Mouse (Mus musculus) neural tube, embryonic 13.5 days (tissue): ENCODE results near the gene Casp9. TPM values are rescaled to one million over a fixed set of nuclear protein-coding genes. Genes with fewer than 3 reads are reported as not detected.

Experiments used
- ATAC-seq: fragments of 200-750 bp; cut with Nextera tagmentation; 2 replicates; pipeline ENCODE4 v1.8.0; 2017; ENCODE audit warnings: low read depth, mild to moderate bottlenecking, moderate TSS enrichment, moderate library complexity
- H3K27ac ChIP-seq: fragments of 300-500 bp; sonication (generic); replicated peaks from 2 replicates; pipeline ENCODE4 v1.5.1; 2015; ENCODE audit warnings: moderate library complexity, mild to moderate bottlenecking, inconsistent platforms
- H3K27me3 ChIP-seq: fragments of 300-500 bp; sonication (generic); 2 replicates; pipeline ENCODE4 v1.6.1; 2015; ENCODE audit warnings: mild to moderate bottlenecking, inconsistent platforms
- H3K36me3 ChIP-seq: fragments of 300-500 bp; sonication (generic); 2 replicates; pipeline ENCODE4 v1.6.1; 2015; ENCODE audit warnings: mild to moderate bottlenecking, inconsistent platforms
- H3K4me1 ChIP-seq: fragments of 300-500 bp; sonication (generic); replicated peaks from 2 replicates; pipeline ENCODE4 v1.6.1; 2015; ENCODE audit warnings: inconsistent platforms
- H3K4me2 ChIP-seq: fragments of 300-500 bp; sonication (generic); 2 replicates; pipeline ENCODE4 v1.6.1; 2015; ENCODE audit warnings: inconsistent platforms, mild to moderate bottlenecking, moderate library complexity
- H3K4me3 ChIP-seq: fragments of 300-500 bp; sonication (generic); 2 replicates; pipeline ENCODE4 v1.5.1; 2015; ENCODE audit warnings: mild to moderate bottlenecking, inconsistent platforms
- H3K9ac ChIP-seq: fragments of 300-500 bp; sonication (generic); 2 replicates; pipeline ENCODE4 v1.6.1; 2015; ENCODE audit warnings: moderate library complexity, mild to moderate bottlenecking, inconsistent platforms
- H3K9me3 ChIP-seq: fragments of 300-500 bp; sonication (generic); 2 replicates; pipeline ENCODE4 v1.6.1; 2016; ENCODE audit warnings: inconsistent platforms
- WGBS: fragments of 180-500 bp; shearing (Covaris S2); methylation state at CpG from one replicate; pipeline ENCODE4 v1.1.7; 2015; 5-methylcytosine and 5-hydroxymethylcytosine counted together
- polyA plus RNA-seq: library from polyadenylated mRNA; unstranded; fragments of >200 nt; fragmentation: Nextera tagmentation; extraction: Ambion mirVana; gene quantifications from 2 replicates; pipeline ENCODE4 v1.2.1, GENCODE M21; 2015

Casp9 gene
- polyA plus RNA-seq, 1 experiment from 2014 or later, result 19.8 TPM

DNA sequence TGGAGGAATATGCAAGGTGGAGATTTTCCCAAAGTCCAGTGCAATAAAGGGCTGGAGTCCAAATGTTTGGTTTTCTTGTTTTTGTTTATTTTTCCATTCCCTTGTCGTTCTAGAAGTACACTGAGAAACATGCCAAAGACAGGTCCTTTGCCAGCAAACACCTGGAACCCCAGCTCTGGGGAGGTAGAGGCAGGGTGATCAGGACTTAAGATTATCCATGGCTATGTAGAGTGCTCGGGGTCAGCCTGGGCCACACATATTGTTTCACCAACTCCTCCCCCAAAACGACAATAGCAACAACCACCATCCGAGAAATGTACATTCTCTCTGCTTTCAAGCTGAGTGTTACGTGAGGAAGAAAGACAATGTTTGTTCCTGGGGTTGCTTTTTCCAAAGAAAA, 32.6 kb downstream of the Casp9 start, which contains the start of gene Cela2a:
Gene Cela2a (minus strand): TSS at position 101 of the 400 bp plus-strand sequence.
- Histone ChIP-seq H3K4me2 (no peak within 1 kb of the TSS), H3K27me3 (no peaks in the 10 kb centered on the region), H3K4me1 (no peaks in the 10 kb centered on the region), H3K9ac (no peak within 1 kb of the TSS), H3K4me3 (no peak within 1 kb of the TSS), H3K9me3 (no peaks in the 10 kb centered on the region), H3K27ac (no peak within 1 kb of the TSS), H3K36me3 (no peaks in the 10 kb centered on the region)
- WGBS, result 63% methylated on average over 5 of the region's 5 CpGs
- no peak for ATAC-seq

DNA sequence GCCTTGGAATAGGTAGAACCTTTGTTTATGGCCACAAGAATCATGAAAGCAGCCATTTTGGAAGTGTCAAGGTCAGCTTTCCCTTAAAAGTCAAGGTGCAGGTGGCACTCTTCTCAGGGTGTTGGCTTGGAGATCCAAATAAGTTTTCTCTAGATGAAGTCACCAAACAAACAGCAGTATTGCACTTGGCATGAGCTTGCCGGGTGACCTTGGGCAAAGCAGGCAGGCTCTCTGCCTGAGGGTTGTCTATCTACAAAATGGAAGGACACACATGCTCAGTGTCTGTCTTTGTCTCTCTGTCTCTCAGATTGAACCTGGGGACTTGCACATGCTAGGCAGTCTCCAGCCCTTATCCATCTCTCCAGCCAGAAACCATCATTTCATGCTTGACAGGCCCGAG, 34.0 kb downstream of the Casp9 start:
- no peak overlapping the region for H3K4me3 ChIP-seq
- H3K9me3 ChIP-seq, result no peaks in the 10 kb centered on the region
- no peak for ATAC-seq
- 89% methylated on average over 2 of the region's 2 CpGs for WGBS
- no peaks in the 10 kb centered on the region for H3K36me3 ChIP-seq
- no peak overlapping the region for H3K27ac ChIP-seq
- H3K27me3 ChIP-seq, result no peaks in the 10 kb centered on the region
- no peak overlapping the region for H3K4me2 ChIP-seq
- H3K4me1 ChIP-seq, result no peaks in the 10 kb centered on the region
- no peak overlapping the region for H3K9ac ChIP-seq

DNA sequence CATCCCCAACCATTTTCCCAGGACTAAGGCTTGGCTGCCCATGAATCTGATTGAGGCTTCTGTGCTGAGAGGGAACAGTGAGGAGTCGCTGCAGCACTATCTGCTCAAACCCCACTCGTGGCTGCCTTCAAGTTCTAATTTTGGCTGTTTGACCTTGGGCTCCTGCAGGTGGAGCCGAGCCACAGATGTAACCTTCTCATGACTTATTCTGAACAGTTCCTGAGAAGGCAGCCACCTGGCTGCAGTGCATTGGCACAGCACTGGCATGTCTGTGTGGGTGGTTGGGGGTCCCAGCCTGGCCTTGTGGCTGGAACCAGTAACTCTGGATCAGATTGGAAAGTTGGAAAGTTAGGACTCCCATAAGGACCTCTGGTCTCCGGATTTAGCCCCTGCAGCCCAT, 34.8 kb downstream of the Casp9 start:
- no peaks in the 10 kb centered on the region for H3K4me1 ChIP-seq
- H3K4me2 ChIP-seq, result no peak overlapping the region
- H3K27ac ChIP-seq, result no peak overlapping the region
- H3K4me3 ChIP-seq, result no peak overlapping the region
- WGBS, result 80% methylated on average over 4 of the region's 4 CpGs
- H3K9ac ChIP-seq, result no peak overlapping the region
- no peak for ATAC-seq
- H3K36me3 ChIP-seq, result no peaks in the 10 kb centered on the region
- no peaks in the 10 kb centered on the region for H3K9me3 ChIP-seq
- H3K27me3 ChIP-seq, result no peaks in the 10 kb centered on the region

DNA sequence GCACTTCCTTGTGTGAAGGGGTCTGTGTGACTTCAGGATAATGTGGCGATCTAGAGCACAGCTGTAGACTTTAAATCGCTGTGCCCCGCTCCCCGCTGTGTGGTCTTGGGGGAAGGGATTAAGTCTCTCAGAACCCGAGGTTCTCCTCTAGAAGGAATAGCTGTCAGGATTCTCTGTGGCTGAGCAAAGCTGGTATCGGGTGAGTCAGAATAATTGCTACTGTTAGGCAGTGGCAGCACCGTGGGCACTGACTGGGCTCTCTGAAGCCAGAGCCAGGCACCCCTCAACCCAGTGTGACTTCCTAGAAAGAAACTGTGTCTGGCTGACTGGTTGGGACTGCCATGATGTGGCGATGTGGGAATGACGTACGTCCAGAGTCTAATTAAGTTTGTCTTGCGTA, 37.0 kb downstream of the Casp9 start:
- Histone ChIP-seq H3K4me3 (no peak overlapping the region), H3K9ac (no peak overlapping the region), H3K9me3 (no peaks in the 10 kb centered on the region), H3K4me1 (no peaks in the 10 kb centered on the region), H3K4me2 (no peak overlapping the region), H3K27me3 (no peaks in the 10 kb centered on the region), H3K27ac (no peak overlapping the region), H3K36me3 (no peaks in the 10 kb centered on the region)
- ATAC-seq, result no peak
- 62% methylated on average over 11 of the region's 11 CpGs for WGBS

DNA sequence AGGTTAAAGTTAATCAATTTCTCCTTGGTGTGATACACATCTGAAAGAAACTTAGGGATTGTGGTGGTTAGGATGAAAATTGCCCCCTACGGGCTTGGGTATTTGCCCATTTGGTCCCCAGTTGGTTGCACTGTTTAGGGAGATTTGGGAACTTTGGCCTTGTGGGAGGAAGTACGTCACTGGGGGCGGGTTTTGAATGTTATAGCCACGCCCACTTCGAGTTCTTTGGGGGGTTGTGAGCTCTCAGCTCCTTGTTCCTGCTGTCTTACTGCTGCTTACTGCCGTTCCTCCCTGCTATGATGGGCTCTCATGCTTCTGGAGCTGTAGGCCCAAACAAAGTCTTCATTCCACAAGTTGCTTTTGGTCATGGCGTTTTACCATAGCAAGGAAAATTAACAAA, 37.9 kb downstream of the Casp9 start:
- H3K4me3 ChIP-seq, result no peak overlapping the region
- no peak overlapping the region for H3K4me2 ChIP-seq
- no peaks in the 10 kb centered on the region for H3K27me3 ChIP-seq
- no peaks in the 10 kb centered on the region for H3K9me3 ChIP-seq
- ATAC-seq, result no peak
- no peak overlapping the region for H3K27ac ChIP-seq
- no peaks in the 10 kb centered on the region for H3K4me1 ChIP-seq
- H3K36me3 ChIP-seq, result no peaks in the 10 kb centered on the region
- H3K9ac ChIP-seq, result no peak overlapping the region
- 81% methylated on average over 7 of the region's 7 CpGs for WGBS

DNA sequence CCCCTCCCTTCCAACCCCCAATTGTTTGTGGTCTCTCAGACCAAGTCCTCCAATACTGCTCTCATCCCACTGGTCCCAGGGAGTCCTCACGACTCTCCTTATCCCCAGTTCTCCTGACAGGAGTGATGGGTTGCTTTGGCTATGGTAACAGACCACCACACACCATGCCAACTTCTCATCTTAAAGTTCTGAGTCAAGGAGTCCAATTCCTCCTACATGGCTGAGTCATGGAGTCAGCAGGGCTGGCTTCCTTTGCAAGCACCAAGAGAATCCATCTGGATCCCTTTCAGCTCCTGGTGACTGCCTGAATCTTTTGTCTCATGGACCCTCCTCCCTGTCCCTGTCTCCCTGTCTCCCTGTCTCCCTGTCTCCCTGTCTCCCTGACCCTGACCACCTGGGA, 40.5 kb downstream of the Casp9 start:
- H3K27ac ChIP-seq, result no peak overlapping the region
- ATAC-seq, result no peak
- no peak overlapping the region for H3K4me3 ChIP-seq
- no peak overlapping the region for H3K4me2 ChIP-seq
- H3K36me3 ChIP-seq, result no peaks in the 10 kb centered on the region
- no peaks in the 10 kb centered on the region for H3K27me3 ChIP-seq
- H3K4me1 ChIP-seq, result no peaks in the 10 kb centered on the region
- WGBS, result 73% methylated on average over 1 of the region's 1 CpGs
- H3K9ac ChIP-seq, result no peak overlapping the region
- no peaks in the 10 kb centered on the region for H3K9me3 ChIP-seq

DNA sequence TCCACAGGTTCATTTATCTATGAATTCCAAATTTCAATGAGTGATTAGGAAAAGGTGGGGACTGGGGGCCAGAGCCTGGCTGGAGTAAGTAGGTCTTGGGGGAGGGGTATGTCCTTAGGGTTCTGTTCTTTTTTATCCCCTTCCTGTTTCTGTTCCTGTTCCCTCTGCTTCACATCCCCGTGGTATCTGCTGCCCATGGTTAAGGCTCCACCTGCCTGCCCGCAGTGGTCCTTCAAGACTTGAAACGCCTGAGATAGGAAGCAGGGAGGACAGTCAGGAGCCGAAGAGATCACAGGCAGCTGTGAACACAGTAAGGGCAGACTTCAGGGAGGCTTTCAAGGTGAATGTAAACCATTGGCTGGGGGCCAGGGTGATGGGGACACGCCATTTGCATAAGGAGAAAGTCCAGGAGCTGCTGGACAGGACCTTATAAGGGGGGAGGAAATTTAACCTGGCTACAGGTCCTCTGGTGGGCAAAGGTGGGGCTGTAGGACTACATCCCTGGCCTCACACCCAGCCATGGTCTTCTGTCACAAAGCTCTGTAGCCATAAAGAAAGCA, 41.2 kb downstream of the Casp9 start:
- Histone ChIP-seq H3K36me3 (no peaks in the 10 kb centered on the region), H3K4me1 (no peaks in the 10 kb centered on the region), H3K27me3 (no peaks in the 10 kb centered on the region), H3K9me3 (no peaks in the 10 kb centered on the region), H3K27ac (no peak overlapping the region), H3K4me3 (no peak overlapping the region), H3K4me2 (no peak overlapping the region), H3K9ac (no peak overlapping the region)
- 76% methylated on average over 5 of the region's 5 CpGs for WGBS
- ATAC-seq, result no peak

DNA sequence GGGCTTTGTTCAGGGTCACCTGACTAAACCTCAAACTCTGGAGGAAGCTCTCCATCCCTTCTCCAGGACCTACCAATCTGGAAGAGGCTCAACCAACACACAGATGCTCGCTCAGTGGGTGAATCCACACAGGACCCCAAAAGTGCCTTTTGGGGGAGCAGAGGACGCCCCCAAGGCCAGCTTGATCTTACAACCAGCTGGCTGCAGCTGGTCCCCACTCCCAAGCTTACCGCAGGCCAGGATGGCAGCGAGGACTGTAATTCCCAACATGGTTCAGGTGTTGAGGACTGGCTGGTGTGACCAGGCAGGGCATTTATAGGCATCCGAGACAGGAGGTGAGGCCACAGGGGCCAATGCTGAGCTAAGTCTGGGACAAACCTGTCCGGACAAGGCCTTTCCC, 52.6 kb downstream of the Casp9 start, which contains the start of gene Ctrc:
Gene Ctrc (minus strand): TSS at position 361 of the 400 bp plus-strand sequence.
- H3K27ac ChIP-seq, result no peak within 1 kb of the TSS
- H3K4me1 ChIP-seq, result no peaks in the 10 kb centered on the region
- no peak within 1 kb of the TSS for H3K4me3 ChIP-seq
- H3K27me3 ChIP-seq, result no peaks in the 10 kb centered on the region
- H3K36me3 ChIP-seq, result no peaks in the 10 kb centered on the region
- ATAC-seq, result no peak
- no peak within 1 kb of the TSS for H3K9ac ChIP-seq
- H3K4me2 ChIP-seq, result no peak within 1 kb of the TSS
- 88% methylated on average over 6 of the region's 6 CpGs for WGBS
- no peaks in the 10 kb centered on the region for H3K9me3 ChIP-seq

DNA sequence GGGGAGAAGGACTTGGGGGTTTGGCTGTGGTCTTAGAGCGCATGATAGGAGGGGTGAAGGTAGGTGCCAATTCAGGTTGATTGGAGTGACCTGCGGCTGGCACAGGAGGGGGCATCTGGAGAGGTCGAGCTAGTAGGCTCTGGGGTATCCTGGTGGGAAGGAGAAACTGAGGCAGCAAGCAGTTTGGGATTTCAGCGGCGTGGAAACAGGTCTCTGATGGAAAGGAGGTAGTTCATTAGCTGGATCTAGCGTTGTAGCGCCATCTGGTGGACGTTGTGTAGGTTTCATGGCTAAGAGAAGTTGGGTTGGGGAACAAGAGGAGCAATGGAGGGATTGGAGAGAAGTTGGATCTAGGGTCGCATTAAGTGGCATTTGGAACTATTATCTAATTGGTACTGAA, 60.0 kb downstream of the Casp9 start:
- no peaks in the 10 kb centered on the region for H3K36me3 ChIP-seq
- WGBS, result 78% methylated on average over 9 of the region's 9 CpGs
- no peak overlapping the region for H3K4me3 ChIP-seq
- no peak overlapping the region for H3K4me2 ChIP-seq
- H3K9ac ChIP-seq, result no peak overlapping the region
- no peaks in the 10 kb centered on the region for H3K27me3 ChIP-seq
- H3K27ac ChIP-seq, result no peak overlapping the region
- no peaks in the 10 kb centered on the region for H3K9me3 ChIP-seq
- no peak for ATAC-seq
- H3K4me1 ChIP-seq, result 0 out of 2 replicates have a peak, but pooled peaks cover 3% of the 10 kb centered on the region

DNA sequence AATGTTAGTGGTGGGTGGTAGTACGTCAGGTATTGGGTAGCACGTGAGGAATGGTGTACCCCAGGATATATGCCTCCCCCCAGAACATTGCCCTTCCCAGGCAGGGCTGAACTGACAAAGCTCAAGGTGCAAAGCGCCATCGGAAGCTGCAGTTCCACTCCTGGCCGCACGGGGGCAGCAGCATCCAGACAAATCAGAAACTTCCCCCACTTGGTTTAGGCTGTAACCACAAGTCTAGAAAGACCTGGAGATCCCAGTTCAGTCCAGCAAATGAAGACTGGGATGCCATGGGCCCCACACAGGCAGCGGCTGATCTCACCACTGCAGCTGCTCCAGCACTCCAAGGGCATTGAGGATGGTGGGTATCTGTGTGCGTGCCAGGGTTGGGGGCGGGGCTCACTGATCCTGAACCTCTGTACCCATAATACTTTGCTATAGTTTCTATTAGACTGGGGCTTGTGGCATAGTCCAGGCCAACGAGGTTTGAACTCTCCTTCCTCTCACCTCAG, 64.1 kb downstream of the Casp9 start:
- peak; percentile 70; the same call in 1 of the 2 replicates for ATAC-seq
- H3K4me1 ChIP-seq, result 0 out of 2 replicates have a peak, but pooled peaks cover 3% of the 10 kb centered on the region
- no peaks in the 10 kb centered on the region for H3K9me3 ChIP-seq
- H3K9ac ChIP-seq, result peak overlapping the region; percentile 47; the same call in 1 of the 2 replicates
- no peak overlapping the region for H3K27ac ChIP-seq
- 20% methylated on average over 10 of the region's 10 CpGs for WGBS
- H3K4me2 ChIP-seq, result no peak overlapping the region
- H3K4me3 ChIP-seq, result no peak overlapping the region
- peaks cover 32% of the 10 kb centered on the region for H3K36me3 ChIP-seq
- no peaks in the 10 kb centered on the region for H3K27me3 ChIP-seq

DNA sequence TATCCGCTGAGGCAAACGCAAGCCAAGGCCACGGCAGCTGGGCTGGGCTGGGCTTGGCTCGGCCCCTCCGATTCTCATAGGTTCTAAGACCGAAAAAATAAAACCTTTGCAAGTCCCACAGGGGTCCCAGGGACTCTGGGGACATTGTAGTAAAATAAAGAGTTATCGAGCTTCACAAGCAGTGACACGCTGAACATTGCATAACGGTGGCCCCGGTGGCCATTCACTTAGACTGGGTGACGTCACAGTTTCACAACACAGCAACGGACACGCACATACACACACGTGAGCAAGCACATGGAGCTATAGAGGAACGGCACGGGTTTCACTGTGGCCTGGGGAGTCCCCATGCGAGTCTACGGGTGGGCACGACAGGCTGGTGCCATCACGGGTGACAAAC, 65.1 kb downstream of the Casp9 start:
- no peak overlapping the region for H3K9ac ChIP-seq
- H3K4me3 ChIP-seq, result no peak overlapping the region
- H3K9me3 ChIP-seq, result no peaks in the 10 kb centered on the region
- H3K4me2 ChIP-seq, result no peak overlapping the region
- no peak overlapping the region for H3K27ac ChIP-seq
- H3K36me3 ChIP-seq, result peaks cover 32% of the 10 kb centered on the region
- WGBS, result 81% methylated on average over 20 of the region's 20 CpGs
- ATAC-seq, result no peak
- no peaks in the 10 kb centered on the region for H3K27me3 ChIP-seq
- peaks cover 6% of the 10 kb centered on the region; the same call in 1 of the 2 replicates for H3K4me1 ChIP-seq

DNA sequence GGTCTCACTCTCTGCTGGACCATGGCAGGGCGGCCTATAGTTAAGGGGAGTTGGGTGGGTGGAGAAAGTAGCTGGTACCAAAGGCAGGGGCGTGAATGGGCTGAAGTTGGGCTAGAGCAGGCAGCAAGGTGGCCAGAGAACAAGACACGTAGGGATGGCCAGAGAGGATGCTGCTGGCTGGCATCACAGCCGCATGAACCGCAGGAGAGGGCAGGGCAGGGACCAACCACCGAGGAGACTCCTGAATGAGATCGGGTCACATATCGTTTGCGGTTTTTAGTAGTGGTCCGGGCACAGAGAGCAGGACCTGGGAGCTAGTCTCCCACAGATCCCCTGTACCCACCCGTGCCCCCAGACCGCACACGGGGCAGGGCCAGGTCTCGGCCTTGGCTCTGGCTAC, 65.9 kb downstream of the Casp9 start:
- no peak for ATAC-seq
- H3K4me3 ChIP-seq, result no peak overlapping the region
- H3K9ac ChIP-seq, result no peak overlapping the region
- peaks cover 32% of the 10 kb centered on the region for H3K36me3 ChIP-seq
- no peak overlapping the region for H3K4me2 ChIP-seq
- no peak overlapping the region for H3K27ac ChIP-seq
- H3K4me1 ChIP-seq, result peaks cover 10% of the 10 kb centered on the region; the same call in 1 of the 2 replicates
- WGBS, result 92% methylated on average over 14 of the region's 14 CpGs
- H3K27me3 ChIP-seq, result no peaks in the 10 kb centered on the region
- no peaks in the 10 kb centered on the region for H3K9me3 ChIP-seq

DNA sequence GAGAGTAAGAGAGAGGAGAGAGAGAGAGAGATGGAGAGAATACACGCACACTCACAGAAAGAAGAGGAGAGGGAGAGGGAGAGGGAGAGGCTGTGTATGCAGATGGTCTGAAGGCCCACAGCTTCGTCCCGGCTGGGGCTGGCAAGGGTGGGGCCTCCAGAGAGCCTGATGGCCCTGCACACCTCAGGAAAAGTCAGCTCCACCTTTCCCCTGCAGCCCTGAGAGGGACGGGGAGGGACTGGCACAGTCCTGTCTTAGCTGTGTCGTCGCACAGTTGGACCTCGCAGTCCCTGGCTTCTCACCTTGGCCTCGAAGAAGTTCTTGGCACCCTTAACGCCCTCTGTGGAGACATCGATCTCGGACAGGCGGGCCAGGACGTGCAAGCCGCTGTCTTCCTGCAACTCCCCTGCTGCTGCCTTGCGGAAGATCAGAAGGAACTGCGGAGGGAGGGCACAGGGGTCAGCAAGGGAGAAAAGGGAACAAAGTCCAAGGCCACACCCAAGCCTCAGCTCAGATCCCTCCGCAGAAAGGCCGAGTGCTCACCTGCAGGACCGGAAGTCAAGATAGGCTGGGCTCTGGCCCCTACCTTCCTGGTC, 66.9 kb downstream of the Casp9 start:
- Histone ChIP-seq H3K4me2 (no peak overlapping the region), H3K27me3 (no peaks in the 10 kb centered on the region), H3K9ac (no peak overlapping the region), H3K36me3 (peaks cover 32% of the 10 kb centered on the region), H3K4me1 (peaks cover 10% of the 10 kb centered on the region; the same call in 1 of the 2 replicates), H3K9me3 (no peaks in the 10 kb centered on the region), H3K27ac (no peak overlapping the region), H3K4me3 (no peak overlapping the region)
- 73% methylated on average over 19 of the region's 19 CpGs for WGBS
- ATAC-seq, result no peak
